Mouse (Mus musculus): ENCODE data around the gene Pfn1.

The Pfn1 gene

GRCm38 (mm10) chr11:70637764-70638163, 16.7 kb downstream of the Pfn1 start:
- DNase-seq (ENCODE audit: low spot score), result no peak

- no peak for DNase-seq (ENCODE audit: low spot score)
Measured at GRCm38 (mm10) chr11:70635601-70636000, 18.8 kb downstream of the Pfn1 start.

- DNase-seq (ENCODE audit: low spot score), result no peak
Measured at GRCm38 (mm10) chr11:70630129-70630528, 24.3 kb downstream of the Pfn1 start.

GRCm38 (mm10) chr11:70629557-70629956, 24.9 kb downstream of the Pfn1 start:
- no peak for DNase-seq (ENCODE audit: low spot score)

GRCm38 (mm10) chr11:70628431-70628830, 26.0 kb downstream of the Pfn1 start:
- DNase-seq (ENCODE audit: low spot score), result peak; percentile 52

- no peak for DNase-seq (ENCODE audit: low spot score)
Measured at GRCm38 (mm10) chr11:70626877-70627276, 27.6 kb downstream of the Pfn1 start.

- no peak for DNase-seq (ENCODE audit: low spot score)
Measured at GRCm38 (mm10) chr11:70625473-70625872, 29.0 kb downstream of the Pfn1 start.

GRCm38 (mm10) chr11:70623053-70623742, 31.2 kb downstream of the Pfn1 start:
- DNase-seq (ENCODE audit: low spot score), result no peak

GRCm38 (mm10) chr11:70621972-70622814, 32.3 kb downstream of the Pfn1 start:
- DNase-seq (ENCODE audit: low spot score), result peak; percentile 61

GRCm38 (mm10) chr11:70619101-70619500, 35.3 kb downstream of the Pfn1 start, which contains the start of gene Chrne:
TSS of gene Chrne (minus strand) at chr11:70619216.
- DNase-seq (ENCODE audit: low spot score), result no peak

- DNase-seq (ENCODE audit: low spot score), result no peak
Measured at GRCm38 (mm10) chr11:70615516-70616093, 38.8 kb downstream of the Pfn1 start, which contains the start of gene 4930544D05Rik. TSS of gene 4930544D05Rik (plus strand) at chr11:70615848.

- DNase-seq (ENCODE audit: low spot score), result no peak
Measured at GRCm38 (mm10) chr11:70615074-70615473, 39.4 kb downstream of the Pfn1 start.

- DNase-seq (ENCODE audit: low spot score), result no peak
Measured at GRCm38 (mm10) chr11:70612505-70612904, 41.9 kb downstream of the Pfn1 start.

- DNase-seq (ENCODE audit: low spot score), result no peak
Measured at GRCm38 (mm10) chr11:70610752-70611151, 43.7 kb downstream of the Pfn1 start.

- DNase-seq (ENCODE audit: low spot score), result no peak
Measured at GRCm38 (mm10) chr11:70608381-70609066, 45.9 kb downstream of the Pfn1 start.

GRCm38 (mm10) chr11:70607611-70608010, 46.8 kb downstream of the Pfn1 start:
- no peak for DNase-seq (ENCODE audit: low spot score)

GRCm38 (mm10) chr11:70606717-70607116, 47.7 kb downstream of the Pfn1 start:
- no peak for DNase-seq (ENCODE audit: low spot score)

- peak; percentile 84 for DNase-seq (ENCODE audit: low spot score)
Measured at GRCm38 (mm10) chr11:70605024-70605566, 49.3 kb downstream of the Pfn1 start.

All from MN1 (cell line).